Mouse (Mus musculus): ENCODE data around the gene Cyp2a4. TPM values are rescaled to one million over a fixed set of nuclear protein-coding genes. Genes with fewer than 3 reads are reported as not detected.
"Not testable (repeated sequence)": the region's sequence is repeated elsewhere in the genome, so short reads cannot be mapped to it uniquely, and the experiment has no call there.

Gene Cyp2a4
- total RNA-seq (2021): not detected
- long read RNA-seq: 0 reads

GRCm38 (mm10) chr7:26306926-26307325 lies at the start of gene Cyp2a4:
TSS of gene Cyp2a4 (plus strand) at chr7:26307169.
- DNase-seq (ENCODE audit: low spot score in 2 of 2): not testable (repeated sequence)

- DNase-seq (ENCODE audit: low spot score in 2 of 2): not testable (repeated sequence)
Observed at GRCm38 (mm10) chr7:26260034-26260433, 46.9 kb upstream of the Cyp2a4 start, which contains the start of gene Vmn1r184. TSS of gene Vmn1r184 (plus strand) at chr7:26260334.

- DNase-seq (ENCODE audit: low spot score in 2 of 2): not testable (repeated sequence)
Observed at GRCm38 (mm10) chr7:26303429-26304166, 3.4 kb upstream of the Cyp2a4 start.

GRCm38 (mm10) chr7:26311786-26312185 lies 4.8 kb downstream of the Cyp2a4 start:
- DNase-seq (ENCODE audit: low spot score in 2 of 2): not testable (repeated sequence)

- DNase-seq (ENCODE audit: low spot score in 2 of 2): not testable (repeated sequence)
Observed at GRCm38 (mm10) chr7:26315194-26315593, 8.2 kb downstream of the Cyp2a4 start.

- DNase-seq (ENCODE audit: low spot score in 2 of 2): not testable (repeated sequence)
Observed at GRCm38 (mm10) chr7:26315809-26316208, 8.8 kb downstream of the Cyp2a4 start.

- DNase-seq (ENCODE audit: low spot score in 2 of 2): not testable (repeated sequence)
Observed at GRCm38 (mm10) chr7:26320361-26320760, 13.4 kb downstream of the Cyp2a4 start.

- not testable (repeated sequence) for DNase-seq (ENCODE audit: low spot score in 2 of 2)
Observed at GRCm38 (mm10) chr7:26350177-26350576, 43.2 kb downstream of the Cyp2a4 start.

- not testable (repeated sequence) for DNase-seq (ENCODE audit: low spot score in 2 of 2)
Observed at GRCm38 (mm10) chr7:26352258-26352657, 45.3 kb downstream of the Cyp2a4 start.

- not testable (repeated sequence) for DNase-seq (ENCODE audit: low spot score in 2 of 2)
Observed at GRCm38 (mm10) chr7:26356719-26357118, 49.8 kb downstream of the Cyp2a4 start.

Other genes with a start within 250 kb of the Cyp2a4 start
- not detected for gene Cyp2b13, start 245.7 kb upstream of the Cyp2a4 start, total RNA-seq (2021)
- gene Cyp2b9, start 133.8 kb upstream of the Cyp2a4 start, total RNA-seq (2021): not detected
- gene Vmn1r184, start 46.8 kb upstream of the Cyp2a4 start, total RNA-seq (2021): not detected
- not detected for gene Nlrp9c, start 96.5 kb downstream of the Cyp2a4 start, total RNA-seq (2021)
- gene Nlrp4a, start 127.9 kb downstream of the Cyp2a4 start, total RNA-seq (2021): not detected
- gene Nlrp9a, start 227.9 kb downstream of the Cyp2a4 start, total RNA-seq (2021): not detected

Measured in layer of hippocampus, adult 18-20 months (tissue).